Mouse (Mus musculus): ENCODE results near the gene Rbm14. TPM values are rescaled to one million over a fixed set of nuclear protein-coding genes. Genes with fewer than 3 reads are reported as not detected.
A peak's percentile ranks its signal among the peaks of the same experiment; 100 is the strongest.

Rbm14 gene
- polyA plus RNA-seq, 1 experiment = 28.7 TPM

DNA sequence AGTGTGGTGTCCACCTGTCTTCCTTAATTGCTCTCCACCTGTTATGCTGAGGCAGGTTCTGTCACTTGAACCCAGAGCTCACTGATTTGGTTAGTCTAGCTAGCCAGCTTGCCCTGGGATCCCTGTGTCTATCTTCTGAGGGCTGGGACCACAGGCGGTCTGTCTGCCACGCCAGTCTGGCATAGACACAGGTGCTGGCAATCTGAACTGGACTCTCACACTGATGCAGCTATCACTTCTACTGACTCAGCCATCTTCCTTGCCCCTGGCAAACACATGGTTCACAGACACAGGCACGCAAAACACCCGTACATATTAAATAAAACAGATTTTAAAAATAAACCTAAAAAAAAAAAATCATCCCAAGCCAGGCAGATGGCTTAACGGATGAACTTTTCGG, 25.6 kb upstream of the Rbm14 start:
- peak; percentile 44 for DNase-seq
- 82% methylated on average over 6 of the region's 6 CpGs for WGBS

DNA sequence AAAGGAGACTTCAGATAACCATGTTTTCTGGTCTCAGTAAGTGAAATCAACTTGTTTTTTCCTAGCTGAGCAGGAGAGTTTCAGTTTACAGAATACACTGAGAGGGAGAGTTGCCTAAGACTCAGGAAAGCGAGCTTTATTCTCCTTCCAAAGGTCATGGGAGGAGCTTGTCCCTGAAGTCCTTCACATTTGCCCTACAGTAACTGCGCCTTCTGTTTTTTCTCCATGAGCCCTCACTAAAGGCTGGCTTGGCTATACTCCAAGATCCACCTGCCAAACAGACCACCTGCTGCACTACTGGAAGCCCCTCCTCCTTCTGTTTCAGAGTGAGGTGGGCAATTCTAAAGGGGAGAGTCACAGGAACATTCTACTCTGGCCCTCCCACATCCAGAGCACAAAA, 24.7 kb upstream of the Rbm14 start:
- TF ChIP-seq POLR2A (IDR thresholded peaks at IDR 0.05; ENCODE audit: low read depth, low read length) = no peak
- TF ChIP-seq CTCF (conservative IDR thresholded peaks at IDR 0.05; ENCODE audit: insufficient read depth, insufficient read length, low read depth, low read length) = no peak
- DNase-seq = peak; percentile 77
- H3K27ac ChIP-seq (ENCODE audit: insufficient read depth, low read depth, low read length) = peak overlapping the region; percentile 56
- H3K4me3 ChIP-seq (ENCODE audit: insufficient read depth, low read depth, low read length) = no peak overlapping the region
- WGBS = 37% methylated on average over 2 of the region's 2 CpGs
- H3K4me1 ChIP-seq (ENCODE audit: control insufficient read depth, insufficient read depth, low read length) = peaks cover 15% of the 10 kb centered on the region; the same call in 1 of the 2 replicates
- H3K36me3 ChIP-seq (ENCODE audit: control insufficient read depth, insufficient read depth, low read length) = no peaks in the 10 kb centered on the region
- H3K27me3 ChIP-seq (replicated peaks; ENCODE audit: control insufficient read depth, insufficient read depth, low read length) = no peaks in the 10 kb centered on the region

More for the DNA sequence above, 25.6 kb upstream of the Rbm14 start:
- Histone ChIP-seq H3K4me3 (ENCODE audit: insufficient read depth, low read depth, low read length) (no peak overlapping the region), H3K4me1 (ENCODE audit: control insufficient read depth, insufficient read depth, low read length) (peaks cover 15% of the 10 kb centered on the region; the same call in 1 of the 2 replicates), H3K27ac (ENCODE audit: insufficient read depth, low read depth, low read length) (peak overlapping the region; percentile 56), H3K36me3 (ENCODE audit: control insufficient read depth, insufficient read depth, low read length) (no peaks in the 10 kb centered on the region), H3K27me3 (replicated peaks; ENCODE audit: control insufficient read depth, insufficient read depth, low read length) (no peaks in the 10 kb centered on the region)
- no peak for TF ChIP-seq CTCF (conservative IDR thresholded peaks at IDR 0.05; ENCODE audit: insufficient read depth, insufficient read length, low read depth, low read length)
- TF ChIP-seq POLR2A (IDR thresholded peaks at IDR 0.05; ENCODE audit: low read depth, low read length) = no peak

DNA sequence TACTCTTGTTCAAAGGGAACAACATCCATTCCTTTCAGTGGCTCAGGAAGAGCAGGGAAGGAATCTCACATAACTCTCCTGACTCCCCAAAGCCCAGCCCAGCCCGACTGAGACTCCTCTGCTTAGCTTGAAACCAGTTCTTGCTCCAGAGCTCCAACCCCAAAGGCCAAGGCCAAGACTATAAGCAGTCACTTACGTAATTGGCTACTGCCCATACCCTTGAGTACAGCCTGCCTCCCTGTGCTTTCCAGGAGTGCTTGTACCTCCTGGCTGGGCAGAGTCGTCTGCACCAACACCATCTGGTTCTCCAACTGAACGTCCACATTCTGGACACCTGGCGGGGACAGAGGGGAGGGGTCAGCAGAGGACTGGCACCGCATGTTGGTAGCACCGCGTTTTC, 22.5 kb upstream of the Rbm14 start:
- H3K27ac ChIP-seq (ENCODE audit: insufficient read depth, low read depth, low read length) = no peak overlapping the region
- no peak overlapping the region for H3K4me3 ChIP-seq (ENCODE audit: insufficient read depth, low read depth, low read length)
- peaks cover 15% of the 10 kb centered on the region; the same call in 1 of the 2 replicates for H3K4me1 ChIP-seq (ENCODE audit: control insufficient read depth, insufficient read depth, low read length)
- H3K27me3 ChIP-seq (replicated peaks; ENCODE audit: control insufficient read depth, insufficient read depth, low read length) = no peaks in the 10 kb centered on the region
- WGBS = 76% methylated on average over 8 of the region's 8 CpGs
- DNase-seq = no peak
- TF ChIP-seq POLR2A (IDR thresholded peaks at IDR 0.05; ENCODE audit: low read depth, low read length) (no peak), CTCF (conservative IDR thresholded peaks at IDR 0.05; ENCODE audit: insufficient read depth, insufficient read length, low read depth, low read length) (no peak)
- no peaks in the 10 kb centered on the region for H3K36me3 ChIP-seq (ENCODE audit: control insufficient read depth, insufficient read depth, low read length)

DNA sequence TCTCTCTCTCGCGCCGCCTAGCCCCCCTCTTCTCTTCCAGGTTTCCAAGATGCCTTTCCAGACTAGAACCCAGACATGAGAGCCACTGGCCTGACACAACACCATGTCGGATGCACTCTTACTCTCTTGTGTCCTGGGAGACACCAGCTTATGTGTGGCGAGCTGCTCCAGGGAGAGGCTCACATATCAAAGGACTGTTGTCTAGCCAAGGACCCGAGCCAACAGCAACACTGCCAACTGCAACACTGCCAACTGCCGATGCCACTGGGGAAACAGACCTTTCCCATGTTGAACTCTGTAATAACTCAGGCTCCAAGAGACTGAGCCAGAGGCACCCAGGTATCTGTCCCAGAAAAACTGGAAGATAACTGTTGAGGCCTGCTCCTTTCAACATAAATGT, 17.7 kb upstream of the Rbm14 start:
- whole genome bisulfite sequencing = 43% methylated on average over 7 of the region's 7 CpGs
- TF ChIP-seq CTCF (conservative IDR thresholded peaks at IDR 0.05; ENCODE audit: insufficient read depth, insufficient read length, low read depth, low read length) = no peak
- no peak for TF ChIP-seq POLR2A (IDR thresholded peaks at IDR 0.05; ENCODE audit: low read depth, low read length)
- peak; percentile 82 for DNase-seq
- Histone ChIP-seq H3K27me3 (replicated peaks; ENCODE audit: control insufficient read depth, insufficient read depth, low read length) (no peaks in the 10 kb centered on the region), H3K27ac (ENCODE audit: insufficient read depth, low read depth, low read length) (no peak overlapping the region), H3K36me3 (ENCODE audit: control insufficient read depth, insufficient read depth, low read length) (no peaks in the 10 kb centered on the region), H3K4me3 (ENCODE audit: insufficient read depth, low read depth, low read length) (no peak overlapping the region), H3K4me1 (ENCODE audit: control insufficient read depth, insufficient read depth, low read length) (peaks cover 4% of the 10 kb centered on the region)

DNA sequence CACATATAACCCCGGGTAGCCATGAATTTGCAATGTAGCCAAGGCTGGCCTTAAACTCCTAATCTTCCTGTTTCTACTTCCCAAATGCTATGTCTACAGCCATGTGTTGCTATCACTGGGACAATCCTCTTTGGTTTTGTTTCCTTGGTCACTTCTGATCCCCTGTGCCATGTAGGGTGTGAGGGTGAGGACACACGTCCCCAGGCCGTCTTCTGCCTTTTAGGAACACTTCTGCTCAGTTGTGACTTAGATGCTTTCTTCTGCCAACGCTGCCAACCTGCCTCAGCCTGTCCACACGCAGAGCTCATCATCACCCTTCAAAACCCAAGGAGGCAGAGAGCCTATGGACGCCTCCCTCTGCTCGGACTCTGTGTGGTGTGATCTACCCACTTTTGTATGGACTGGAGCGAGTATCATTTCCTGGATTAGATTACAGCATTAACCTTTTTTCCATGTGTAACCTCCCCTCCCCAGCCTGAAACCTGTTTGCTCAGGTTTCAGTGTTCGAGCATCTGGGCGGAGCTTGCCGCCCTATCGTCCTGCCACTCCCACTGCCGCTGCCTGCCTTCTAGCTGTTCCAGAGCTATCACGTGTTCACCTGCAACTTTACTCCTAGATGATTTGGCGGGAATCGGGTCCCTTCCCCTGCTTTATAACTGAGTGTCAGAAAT, 17.1 kb upstream of the Rbm14 start:
- H3K27me3 ChIP-seq (replicated peaks; ENCODE audit: control insufficient read depth, insufficient read depth, low read length) = no peaks in the 10 kb centered on the region
- no peak for TF ChIP-seq POLR2A (IDR thresholded peaks at IDR 0.05; ENCODE audit: low read depth, low read length)
- TF ChIP-seq CTCF (conservative IDR thresholded peaks at IDR 0.05; ENCODE audit: insufficient read depth, insufficient read length, low read depth, low read length) = no peak
- 41% methylated on average over 16 of the region's 16 CpGs for WGBS
- DNase-seq = peak; percentile 81
- H3K27ac ChIP-seq (ENCODE audit: insufficient read depth, low read depth, low read length) = peak overlapping the region; percentile 21; the same call in 1 of the 2 replicates
- H3K4me3 ChIP-seq (ENCODE audit: insufficient read depth, low read depth, low read length) = no peak overlapping the region
- H3K36me3 ChIP-seq (ENCODE audit: control insufficient read depth, insufficient read depth, low read length) = no peaks in the 10 kb centered on the region; the same call in 1 of the 2 replicates
- H3K4me1 ChIP-seq (ENCODE audit: control insufficient read depth, insufficient read depth, low read length) = peaks cover 4% of the 10 kb centered on the region

DNA sequence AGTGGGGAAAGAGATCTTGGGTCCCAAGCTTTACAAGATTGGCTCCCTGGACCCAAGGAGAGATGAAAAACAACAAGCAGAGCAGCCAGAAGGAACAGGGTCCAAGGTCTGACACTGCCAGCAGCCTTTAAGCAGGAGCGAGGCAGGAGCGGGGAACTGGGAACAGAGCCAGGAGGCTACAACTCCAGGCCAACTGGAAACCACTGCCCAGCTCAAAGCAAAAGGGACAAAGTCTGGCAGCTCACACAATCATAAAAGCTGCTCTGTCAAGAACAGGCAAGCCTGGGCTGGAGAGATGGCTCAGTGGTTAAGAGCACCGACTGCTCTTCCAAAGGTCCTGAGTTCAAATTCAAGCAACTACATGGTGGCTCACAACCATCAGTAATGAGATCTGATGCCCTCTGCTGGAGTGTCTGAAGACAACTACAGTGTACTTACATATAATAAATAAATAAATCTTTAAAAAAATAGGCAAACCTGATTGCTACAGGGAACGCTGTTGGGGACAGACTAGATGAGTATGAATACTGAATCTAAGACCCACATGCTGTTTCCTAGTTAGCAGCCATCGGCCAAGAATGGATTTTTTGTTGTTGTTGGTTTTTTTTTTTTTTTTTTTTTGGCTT, 9.4 kb upstream of the Rbm14 start:
- Histone ChIP-seq H3K4me3 (ENCODE audit: insufficient read depth, low read depth, low read length) (no peak overlapping the region), H3K27me3 (replicated peaks; ENCODE audit: control insufficient read depth, insufficient read depth, low read length) (no peaks in the 10 kb centered on the region), H3K36me3 (ENCODE audit: control insufficient read depth, insufficient read depth, low read length) (no peaks in the 10 kb centered on the region; the same call in 1 of the 2 replicates), H3K4me1 (ENCODE audit: control insufficient read depth, insufficient read depth, low read length) (peaks cover 12% of the 10 kb centered on the region), H3K27ac (ENCODE audit: insufficient read depth, low read depth, low read length) (peak overlapping the region; percentile 72; the same call in 1 of the 2 replicates)
- 18% methylated on average over 5 of the region's 5 CpGs for WGBS
- TF ChIP-seq POLR2A (IDR thresholded peaks at IDR 0.05; ENCODE audit: low read depth, low read length) = no peak
- peak; percentile 98 for DNase-seq

DNA sequence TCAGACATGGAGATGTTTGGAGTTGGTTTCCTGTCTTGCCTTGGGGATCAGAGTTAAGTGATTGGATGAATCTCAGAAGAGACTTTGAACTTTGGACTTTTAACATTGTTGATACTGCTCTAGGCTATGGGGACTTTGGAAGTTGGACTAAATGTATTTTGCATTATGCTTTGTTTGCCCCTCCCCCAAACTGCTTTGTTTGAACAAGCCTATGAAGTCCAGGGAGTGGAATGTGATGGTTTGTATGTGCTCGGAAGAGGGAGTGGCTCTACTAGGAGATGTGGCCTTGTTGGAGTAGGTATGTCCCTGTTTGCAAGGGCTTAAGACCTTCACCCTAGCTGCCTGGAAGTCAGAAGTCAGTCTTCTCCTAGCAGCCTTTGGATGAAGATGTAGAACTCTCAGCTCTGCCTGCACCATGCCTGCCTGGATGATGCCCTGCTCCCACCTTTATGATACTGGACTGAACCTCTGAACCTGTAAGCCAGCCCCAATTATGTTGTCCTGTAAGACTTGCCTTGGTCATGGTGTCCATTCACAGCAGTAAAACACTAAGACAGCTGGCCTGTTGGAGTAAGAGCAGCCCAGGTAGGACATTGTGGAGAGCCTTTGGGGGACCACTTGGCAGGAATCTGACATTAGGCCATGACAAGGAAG, 5.9 kb upstream of the Rbm14 start:
- 36% methylated on average over 1 of the region's 1 CpGs for WGBS
- Histone ChIP-seq H3K4me3 (ENCODE audit: insufficient read depth, low read depth, low read length) (no peak overlapping the region), H3K27ac (ENCODE audit: insufficient read depth, low read depth, low read length) (no peak overlapping the region), H3K4me1 (ENCODE audit: control insufficient read depth, insufficient read depth, low read length) (peaks cover 13% of the 10 kb centered on the region), H3K27me3 (replicated peaks; ENCODE audit: control insufficient read depth, insufficient read depth, low read length) (no peaks in the 10 kb centered on the region), H3K36me3 (ENCODE audit: control insufficient read depth, insufficient read depth, low read length) (no peaks in the 10 kb centered on the region)
- no peak for TF ChIP-seq POLR2A (IDR thresholded peaks at IDR 0.05; ENCODE audit: low read depth, low read length)
- TF ChIP-seq CTCF (conservative IDR thresholded peaks at IDR 0.05; ENCODE audit: insufficient read depth, insufficient read length, low read depth, low read length) = no peak
- peak; percentile 55 for DNase-seq

Data from kidney, adult 2 months (tissue).